Mouse (Mus musculus) retina, embryonic 14.5 days (tissue): ENCODE data around the gene Pdzd2.
A peak's percentile ranks its signal among the peaks of the same experiment; 100 is the strongest.

Source experiments
- DNase-seq: peaks from one replicate; pipeline ENCODE4 v3.0.0-alpha.2; 2015; ENCODE audit warnings: low spot score

Gene Pdzd2

GRCm38 (mm10) chr15:12732613-12733012 lies 7.1 kb downstream of the Pdzd2 start:
- no peak for DNase-seq

DNA sequence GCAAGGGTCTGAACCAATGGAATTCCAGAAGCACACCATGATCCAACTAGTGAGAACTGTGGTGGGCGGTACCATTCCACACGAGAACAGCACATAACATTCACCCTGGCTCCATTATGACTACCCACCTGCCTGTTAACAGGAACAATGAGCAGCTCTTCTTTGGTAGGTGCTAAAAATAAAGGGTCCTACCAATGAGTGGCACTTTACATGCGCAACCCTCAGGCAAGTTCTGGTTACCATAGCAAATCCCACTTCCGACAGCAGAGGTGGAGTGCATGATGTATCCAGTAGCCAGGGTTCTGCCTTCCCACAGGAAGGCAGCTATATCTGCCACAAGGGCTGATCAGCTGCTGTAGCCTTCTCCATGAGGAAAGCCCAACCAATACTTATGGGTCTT lies 11.3 kb downstream of the Pdzd2 start:
- no peak for DNase-seq

DNA sequence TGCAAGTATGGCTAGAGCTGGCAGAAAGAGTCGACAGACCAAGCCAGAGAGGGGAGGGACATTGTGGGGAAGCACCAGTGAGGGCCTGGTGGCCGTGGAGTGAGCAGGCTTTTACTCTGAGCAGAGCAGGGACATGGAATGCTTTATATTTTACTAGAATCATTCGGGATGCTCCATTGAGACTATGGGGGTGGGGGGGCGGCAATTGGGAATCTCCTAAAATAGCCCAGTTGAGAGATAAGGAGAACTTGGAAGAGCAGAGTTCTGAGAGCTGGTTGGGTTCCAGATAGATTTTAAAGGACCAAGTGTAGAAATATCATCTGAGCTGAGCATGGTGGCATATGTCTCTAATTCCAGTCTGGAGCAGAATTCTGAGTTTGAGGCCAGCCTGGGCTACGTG lies 14.5 kb downstream of the Pdzd2 start:
- DNase-seq = no peak

GRCm38 (mm10) chr15:12721684-12722500 lies 17.8 kb downstream of the Pdzd2 start:
- DNase-seq = peak; percentile 67

- DNase-seq = no peak
Observed at GRCm38 (mm10) chr15:12718819-12719218, 20.9 kb downstream of the Pdzd2 start.

GRCm38 (mm10) chr15:12717410-12717809 lies 22.3 kb downstream of the Pdzd2 start:
- no peak for DNase-seq

DNA sequence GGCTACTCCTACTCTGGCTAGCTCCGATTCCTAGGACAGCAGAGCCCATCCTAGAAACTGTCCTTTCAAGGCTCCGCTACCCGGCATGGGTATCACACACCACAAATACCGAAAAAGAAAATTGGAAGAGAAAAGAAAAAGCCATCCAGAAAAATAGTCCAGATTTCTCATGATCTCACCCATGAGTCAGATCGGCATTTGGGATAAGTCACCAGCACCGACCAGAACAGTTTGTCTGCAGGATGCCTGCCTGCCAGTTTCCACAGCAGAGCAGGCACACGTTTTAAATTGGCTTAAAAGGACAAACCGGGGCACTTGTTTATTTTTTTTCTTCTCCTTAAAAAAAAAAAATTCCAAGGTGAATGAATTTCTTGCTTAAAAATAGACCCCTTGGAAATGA lies 22.8 kb downstream of the Pdzd2 start:
- DNase-seq = no peak

DNA sequence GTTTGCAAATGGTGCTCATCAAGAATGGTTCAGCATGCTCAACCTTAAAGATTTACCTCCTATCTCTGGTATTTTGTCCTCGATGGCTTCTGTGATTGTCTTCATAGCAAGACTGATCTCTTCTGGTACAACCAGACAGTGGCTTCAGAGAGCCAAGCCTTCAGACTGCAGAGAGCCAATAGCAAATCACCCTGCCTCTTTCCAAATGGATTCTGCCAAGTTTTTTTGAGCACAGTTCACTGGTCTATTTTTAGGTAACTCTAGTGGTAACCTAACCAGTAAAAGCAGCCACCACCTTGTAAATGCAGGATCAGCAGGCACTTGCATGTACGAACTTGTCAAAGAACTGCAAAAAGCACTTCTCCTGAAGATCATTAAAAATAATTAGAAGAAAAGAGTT lies 25.4 kb downstream of the Pdzd2 start:
- DNase-seq = no peak

GRCm38 (mm10) chr15:12713216-12713615 lies 26.5 kb downstream of the Pdzd2 start:
- DNase-seq = no peak

DNA sequence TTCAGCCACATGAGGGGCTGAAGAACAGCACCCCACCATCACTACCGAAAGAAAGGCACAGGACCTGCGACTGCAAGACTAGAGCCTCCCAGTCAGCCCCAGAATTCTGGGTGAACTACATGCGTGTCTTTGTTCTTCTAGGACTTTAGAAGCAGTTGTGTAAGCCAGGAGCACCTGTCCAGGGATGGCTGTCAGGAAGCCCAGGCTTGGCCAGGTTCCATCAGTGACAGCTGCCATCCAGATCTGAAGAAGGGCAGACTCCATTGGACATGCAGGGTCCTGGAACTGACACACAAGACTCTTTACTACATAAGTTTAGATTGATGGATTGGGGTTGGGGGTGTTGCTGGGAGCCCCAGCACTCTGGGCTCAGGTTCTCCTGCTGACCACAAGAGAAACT lies 29.7 kb downstream of the Pdzd2 start:
- DNase-seq = no peak

GRCm38 (mm10) chr15:12708297-12708696 lies 31.4 kb downstream of the Pdzd2 start:
- peak; percentile 82 for DNase-seq

- DNase-seq = no peak
Observed at GRCm38 (mm10) chr15:12706902-12707301, 32.8 kb downstream of the Pdzd2 start.

DNA sequence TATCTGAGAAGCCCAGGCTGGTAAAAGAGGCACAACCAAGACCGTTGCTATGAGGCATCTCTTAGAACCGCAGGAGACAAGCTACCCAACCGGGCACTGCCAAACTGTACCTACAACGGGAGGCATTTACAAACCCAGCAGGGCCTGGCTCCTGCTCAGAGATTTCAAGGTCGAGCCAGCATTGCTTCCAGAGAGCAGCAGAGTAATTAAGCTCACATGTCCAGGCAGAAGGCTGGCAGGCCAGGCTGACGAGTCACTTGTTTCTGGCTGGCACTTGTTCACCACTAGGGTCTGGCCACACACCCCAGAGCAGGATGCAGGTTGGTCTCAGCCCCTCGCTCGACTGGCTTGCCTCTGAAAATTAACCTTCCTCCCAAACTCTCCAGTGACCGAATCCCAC lies 39.4 kb downstream of the Pdzd2 start:
- no peak for DNase-seq

- no peak for DNase-seq
Observed at GRCm38 (mm10) chr15:12697741-12698140, 42.0 kb downstream of the Pdzd2 start.

- DNase-seq = peak; percentile 55
Observed at GRCm38 (mm10) chr15:12696889-12697288, 42.8 kb downstream of the Pdzd2 start.

DNA sequence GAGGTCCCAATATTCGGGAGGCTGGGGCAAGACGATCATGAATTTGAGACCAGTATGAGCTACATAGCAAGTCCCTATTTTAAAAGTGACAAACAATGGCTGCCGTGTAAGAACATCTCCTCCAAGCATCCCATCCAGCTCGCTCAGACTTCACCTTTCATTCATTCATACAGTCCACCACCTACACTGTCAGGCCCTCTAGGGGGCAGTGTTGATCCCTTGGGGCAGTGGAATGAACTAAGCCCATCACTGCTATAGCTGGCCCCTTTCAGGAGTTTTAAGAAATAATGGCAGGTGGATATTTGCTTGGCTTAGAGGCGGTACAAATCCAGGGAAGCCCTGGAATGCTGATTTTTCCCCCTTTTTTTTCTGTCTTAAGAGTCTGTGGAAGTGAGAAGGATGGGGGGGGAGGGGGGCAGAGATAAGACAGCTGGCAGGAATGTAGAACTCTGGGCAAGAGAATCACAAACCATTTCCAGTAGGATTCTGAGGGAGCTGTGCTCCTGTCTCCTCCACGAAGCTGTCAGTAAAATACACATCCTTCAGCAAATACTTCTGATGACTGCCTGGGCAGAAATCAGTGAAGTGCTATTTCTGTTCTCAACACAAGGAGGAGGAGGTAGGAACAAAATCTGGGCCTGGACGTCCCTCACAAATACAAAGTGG lies 49.9 kb downstream of the Pdzd2 start:
- DNase-seq = no peak

- DNase-seq = no peak
Observed at GRCm38 (mm10) chr15:12682549-12682948, 57.2 kb downstream of the Pdzd2 start.

- DNase-seq = no peak
Observed at GRCm38 (mm10) chr15:12681891-12682290, 57.8 kb downstream of the Pdzd2 start.

GRCm38 (mm10) chr15:12680750-12681149 lies 59.0 kb downstream of the Pdzd2 start:
- no peak for DNase-seq

GRCm38 (mm10) chr15:12679996-12680395 lies 59.7 kb downstream of the Pdzd2 start:
- DNase-seq = no peak

GRCm38 (mm10) chr15:12678540-12679112 lies 61.1 kb downstream of the Pdzd2 start:
- no peak for DNase-seq

DNA sequence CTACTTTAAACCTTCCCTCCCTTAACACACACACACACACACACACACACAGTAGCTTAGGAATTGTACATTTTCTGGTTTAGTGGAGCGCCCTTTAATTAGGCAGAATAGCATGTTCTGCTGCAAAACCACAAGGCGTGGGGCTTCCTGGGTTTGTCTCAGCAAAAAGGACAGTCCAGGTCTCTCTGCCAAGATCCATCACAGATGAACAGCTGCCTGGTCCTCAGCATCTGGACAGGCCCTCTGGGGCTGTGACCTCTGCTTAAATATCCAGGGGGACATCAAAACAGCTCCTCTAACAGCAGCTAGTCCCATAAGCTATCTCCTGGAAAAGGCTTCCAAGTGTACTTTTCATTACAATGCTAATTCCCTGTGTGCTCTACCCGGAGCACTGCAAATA lies 64.4 kb downstream of the Pdzd2 start:
- DNase-seq = no peak

DNA sequence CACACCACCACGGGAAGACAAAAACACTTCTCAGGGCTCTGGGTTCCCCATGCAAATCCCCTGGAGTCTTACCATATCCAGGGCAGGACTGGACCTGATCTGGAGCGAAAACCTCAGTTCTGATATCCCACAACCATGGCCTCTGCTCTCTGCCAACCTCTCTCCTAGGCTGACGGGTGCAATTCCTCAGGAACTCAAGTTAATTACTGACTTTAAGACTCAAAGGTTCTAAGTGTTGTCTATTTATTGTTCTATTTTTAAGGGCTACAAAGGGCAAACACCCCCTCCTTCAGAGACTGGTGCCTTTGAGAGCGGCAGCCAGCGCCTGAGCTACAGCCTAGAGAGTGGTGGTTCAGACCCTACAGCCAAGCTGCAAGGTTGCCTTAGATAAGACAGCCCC lies 65.7 kb downstream of the Pdzd2 start:
- DNase-seq = no peak
